In genomic region chr14:54727565-54727964, GRCm38 (mm10) we compare ENCODE assay signal across 51 mouse cellular contexts. TPM values are rescaled to one million over a fixed set of nuclear protein-coding genes. Genes with fewer than 3 reads are reported as not detected.
"Had no signal": no experiment of that assay in that cellular context is flagged by ENCODE, and none has a peak within 500 bp of the region (broad histone marks: within the 10 kb centered on the region; RNA-seq: fewer than 3 reads in every experiment).

No protein-coding gene starts in this region.

- H3K9me3 ChIP-seq: heart, embryonic 10.5 days; heart, embryonic 12.5 days; heart, embryonic 13.5 days; heart, embryonic 15.5 days; hindbrain, embryonic 10.5 days; hindbrain, embryonic 12.5 days; hindbrain, embryonic 13.5 days; hindbrain, embryonic 15.5 days; intestine, embryonic 15.5 days; kidney, embryonic 15.5 days had no signal

- H3K9ac ChIP-seq: heart, embryonic 12.5 days; heart, embryonic 13.5 days; heart, embryonic 15.5 days; hindbrain, embryonic 12.5 days; hindbrain, embryonic 13.5 days; hindbrain, embryonic 14.5 days; hindbrain, embryonic 15.5 days; intestine, embryonic 15.5 days; kidney, embryonic 15.5 days had no signal

- H3K4me1 ChIP-seq: heart, embryonic 12.5 days; heart, embryonic 13.5 days; heart, embryonic 15.5 days; hindbrain, embryonic 12.5 days; hindbrain, embryonic 13.5 days; hindbrain, embryonic 15.5 days; intestine, embryonic 15.5 days; kidney, embryonic 15.5 days had no signal

- H3K36me3 ChIP-seq: heart, embryonic 10.5 days; heart, embryonic 12.5 days; heart, embryonic 13.5 days; heart, embryonic 15.5 days; hindbrain, embryonic 10.5 days; hindbrain, embryonic 12.5 days; hindbrain, embryonic 13.5 days; hindbrain, embryonic 15.5 days; intestine, embryonic 15.5 days; kidney, embryonic 15.5 days had no signal

- H3K4me2 ChIP-seq: heart, embryonic 11.5 days; heart, embryonic 12.5 days; heart, embryonic 13.5 days; heart, embryonic 15.5 days; hindbrain, embryonic 12.5 days; hindbrain, embryonic 13.5 days; hindbrain, embryonic 14.5 days; hindbrain, embryonic 15.5 days; intestine, embryonic 15.5 days; kidney, embryonic 15.5 days had no signal

- H3K27ac ChIP-seq: heart, embryonic 10.5 days; heart, embryonic 13.5 days; heart, embryonic 15.5 days; hindbrain, embryonic 10.5 days; hindbrain, embryonic 12.5 days; hindbrain, embryonic 13.5 days; hindbrain, embryonic 14.5 days; hindbrain, embryonic 15.5 days; hindbrain, postnatal 0 days; intestine, embryonic 15.5 days; kidney, embryonic 15.5 days; kidney, postnatal 0 days; layer of hippocampus, adult 2 months had no signal

- DNase-seq: heart, postnatal 10 days; heart, postnatal 14 days; heart, postnatal 36 days; heart, postnatal 4 days; kidney, adult 11 months; kidney, adult 2 months; kidney, adult 8-10 months; kidney, adult 9 months; kidney, postnatal 10 days; kidney, postnatal 14 days; kidney, postnatal 25 days; kidney, postnatal 36 days; kidney, postnatal 4 days; layer of hippocampus, adult 9-11 months; layer of hippocampus, postnatal 36 days had no signal

- H3K4me3 ChIP-seq: heart, embryonic 10.5 days; heart, embryonic 12.5 days; heart, embryonic 13.5 days; heart, embryonic 15.5 days; hindbrain, embryonic 10.5 days; hindbrain, embryonic 12.5 days; hindbrain, embryonic 13.5 days; hindbrain, embryonic 15.5 days; intestine, embryonic 15.5 days; kidney, embryonic 15.5 days; layer of hippocampus, adult 2 months; left cerebral cortex, adult 2 months had no signal

- H3K27me3 ChIP-seq: heart, embryonic 13.5 days; heart, embryonic 15.5 days; hindbrain, embryonic 12.5 days; hindbrain, embryonic 13.5 days; hindbrain, embryonic 15.5 days; intestine, embryonic 15.5 days; kidney, embryonic 15.5 days had no signal

RNA-seq across cellular contexts. Expression of gene Cebpe, which starts 15.6 kb away (rescaled TPM):
- total RNA-seq: heart, postnatal 10 days; heart, postnatal 14 days; heart, postnatal 25 days; heart, postnatal 36 days; heart, postnatal 4 days; hindbrain, postnatal 0 days; layer of hippocampus, adult 18-20 months; layer of hippocampus, adult 2 months; layer of hippocampus, adult 8-10 months; layer of hippocampus, postnatal 10 days; layer of hippocampus, postnatal 14 days; layer of hippocampus, postnatal 25 days; layer of hippocampus, postnatal 36 days; left cerebral cortex, adult 18-20 months; left cerebral cortex, adult 2 months; left cerebral cortex, adult 8-10 months had no signal
- polyA plus RNA-seq: heart, embryonic 10.5 days; heart, embryonic 11.5 days; heart, embryonic 12.5 days; heart, embryonic 13.5 days; heart, embryonic 14.5 days; heart, embryonic 16.5 days; heart, postnatal 0 days; hindbrain, embryonic 10.5 days; hindbrain, embryonic 11.5 days; hindbrain, embryonic 12.5 days; hindbrain, embryonic 13.5 days; hindbrain, embryonic 14.5 days; hindbrain, embryonic 15.5 days; hindbrain, embryonic 16.5 days; hindbrain, postnatal 0 days; inflammation-experienced regulatory T-cells, adult 6 months; intestine, embryonic 16.5 days; intestine, postnatal 0 days; kidney, embryonic 14.5 days; kidney, embryonic 16.5 days; kidney, postnatal 0 days had no signal

RNA-seq across cellular contexts. Expression of gene Gm29776, which starts 28.9 kb away (rescaled TPM):
- total RNA-seq: heart, postnatal 14 days; heart, postnatal 25 days; heart, postnatal 36 days; hematopoietic stem cell, adult 5-6 weeks; layer of hippocampus, adult 18-20 months; layer of hippocampus, adult 2 months; layer of hippocampus, postnatal 10 days; layer of hippocampus, postnatal 25 days; layer of hippocampus, postnatal 36 days; left cerebral cortex, adult 18-20 months; left cerebral cortex, adult 2 months; left cerebral cortex, adult 8-10 months had no signal
- polyA plus RNA-seq: intestine, postnatal 0 days; large intestine, adult 2 months had no signal
